Mouse (Mus musculus): ENCODE measurements around the gene Nlrp4b.
"Not testable (repeated sequence)": the region's sequence is repeated elsewhere in the genome, so short reads cannot be mapped to it uniquely, and the experiment has no call there.

Gene Nlrp4b

DNA sequence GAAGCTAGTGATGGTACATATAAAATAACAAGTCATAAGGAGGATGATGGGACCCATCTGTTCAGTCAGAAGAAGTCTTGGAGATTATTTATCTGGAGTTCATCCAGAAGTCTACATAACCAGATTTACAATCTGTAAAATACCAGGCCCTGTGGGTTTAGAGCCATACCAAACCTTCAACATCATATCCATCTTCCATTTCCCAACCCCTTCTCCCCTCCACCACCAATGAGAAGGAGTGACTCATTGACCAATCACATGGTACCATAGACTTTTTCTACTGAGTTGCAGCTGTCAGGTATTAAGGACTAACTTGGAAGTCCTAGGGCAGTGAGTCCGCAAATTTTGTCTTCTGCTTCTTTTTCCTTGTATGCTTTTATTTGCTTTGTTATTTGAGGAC lies at the start of gene Nlrp4b:
Gene Nlrp4b, plus strand, starts transcription at position 301 of the 400 bp plus-strand sequence.
- no peak for DNase-seq

GRCm38 (mm10) chr7:10754264-10754663 lies 66.7 kb downstream of the Nlrp4b start, which contains the start of gene Vmn1r71:
Gene Vmn1r71 (minus strand): TSS chr7:10754364.
- no peak for DNase-seq

- DNase-seq = not testable (repeated sequence)
Observed at GRCm38 (mm10) chr7:10757551-10757950, 70.0 kb downstream of the Nlrp4b start.
